Mouse (Mus musculus) intestine, embryonic 16.5 days (tissue): ENCODE results near the gene Ankrd61. TPM values are rescaled to one million over a fixed set of nuclear protein-coding genes. Genes with fewer than 3 reads are reported as not detected.
A peak's percentile ranks its signal among the peaks of the same experiment; 100 is the strongest.

Source experiments
- ATAC-seq: fragments of 200-750 bp; cut with Nextera tagmentation; 2 replicates; pipeline ENCODE4 v1.8.0; 2017; ENCODE audit warnings: moderate TSS enrichment, moderate library complexity
- H3K27ac ChIP-seq: fragments of 300-500 bp; sonication (generic); 2 replicates; pipeline ENCODE4 v1.5.1; 2014; ENCODE audit warnings: mild to moderate bottlenecking, low read length
- H3K27me3 ChIP-seq: fragments of 300-500 bp; sonication (generic); replicated peaks from 2 replicates; pipeline ENCODE4 v1.6.1; 2014; ENCODE audit warnings: low read length, control low read depth, mixed read lengths; ENCODE audit not compliant: control insufficient read depth, insufficient read depth
- H3K36me3 ChIP-seq: fragments of 300-500 bp; sonication (generic); 2 replicates; pipeline ENCODE4 v1.6.1; 2014; ENCODE audit warnings: low read length, control low read depth; ENCODE audit not compliant: control insufficient read depth, insufficient read depth
- H3K4me1 ChIP-seq: fragments of 300-500 bp; sonication (generic); 2 replicates; pipeline ENCODE4 v1.6.1; 2014; ENCODE audit warnings: low read length, control low read depth, mixed read lengths; ENCODE audit not compliant: control insufficient read depth, insufficient read depth
- H3K4me2 ChIP-seq: fragments of 300-500 bp; sonication (generic); 2 replicates; pipeline ENCODE4 v1.6.1; 2014; ENCODE audit warnings: low read depth, low read length, control low read depth
- H3K4me3 ChIP-seq: fragments of 300-500 bp; sonication (generic); 2 replicates; pipeline ENCODE4 v1.5.1; 2014; ENCODE audit warnings: mild to moderate bottlenecking, low read length
- H3K9ac ChIP-seq: fragments of 300-500 bp; sonication (generic); 2 replicates; pipeline ENCODE4 v1.6.1; 2014; ENCODE audit warnings: low read depth, low read length
- H3K9me3 ChIP-seq: fragments of 300-500 bp; sonication (generic); 2 replicates; pipeline ENCODE4 v1.6.1; 2016; ENCODE audit warnings: low read length, control low read depth; ENCODE audit not compliant: control insufficient read depth
- WGBS: fragments of 180-500 bp; shearing (Covaris S2); extraction: QIAGEN DNeasy Blood & Tissue Kit; methylation state at CpG from one replicate; pipeline ENCODE4 v1.1.7; 2014; 5-methylcytosine and 5-hydroxymethylcytosine counted together
- polyA plus RNA-seq: library from polyadenylated mRNA; unstranded; fragments of >200 nt; fragmentation: Nextera tagmentation; extraction: Ambion mirVana; gene quantifications from 2 replicates; pipeline ENCODE4 v1.2.1, GENCODE M21; 2015

The Ankrd61 gene
- polyA plus RNA-seq, 1 experiment from 2014 or later = 0.15 TPM

DNA sequence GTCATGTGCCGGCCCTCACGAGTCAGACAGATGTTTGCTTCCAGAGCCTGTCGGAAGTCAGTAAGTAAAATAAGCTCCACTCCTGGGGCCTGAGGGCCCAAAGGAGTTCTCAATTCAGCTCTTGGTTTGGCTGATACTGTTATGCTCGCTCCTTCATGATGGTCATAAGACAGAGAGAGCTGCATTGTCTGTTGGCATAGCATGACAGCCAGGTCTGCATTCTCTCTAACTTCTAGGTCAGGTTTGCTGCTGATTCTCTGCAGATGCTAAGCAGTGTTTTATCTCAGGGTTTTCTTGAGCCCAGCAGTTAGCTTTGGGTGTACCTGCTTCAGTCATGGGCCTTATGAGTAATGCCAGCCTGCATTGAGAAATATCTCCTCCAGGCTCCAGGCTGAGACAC is 31.8 kb upstream of the Ankrd61 start:
- no peaks in the 10 kb centered on the region for H3K9me3 ChIP-seq
- ATAC-seq = no peak
- H3K9ac ChIP-seq = no peak overlapping the region
- H3K4me2 ChIP-seq = no peak overlapping the region
- no peak overlapping the region for H3K4me3 ChIP-seq
- WGBS = 82% methylated on average over 4 of the region's 4 CpGs
- H3K4me1 ChIP-seq = peaks cover 7% of the 10 kb centered on the region; the same call in 1 of the 2 replicates
- H3K27ac ChIP-seq = no peak overlapping the region; the same call in 1 of the 2 replicates
- H3K36me3 ChIP-seq = peaks cover 20% of the 10 kb centered on the region
- H3K27me3 ChIP-seq = no peaks in the 10 kb centered on the region

DNA sequence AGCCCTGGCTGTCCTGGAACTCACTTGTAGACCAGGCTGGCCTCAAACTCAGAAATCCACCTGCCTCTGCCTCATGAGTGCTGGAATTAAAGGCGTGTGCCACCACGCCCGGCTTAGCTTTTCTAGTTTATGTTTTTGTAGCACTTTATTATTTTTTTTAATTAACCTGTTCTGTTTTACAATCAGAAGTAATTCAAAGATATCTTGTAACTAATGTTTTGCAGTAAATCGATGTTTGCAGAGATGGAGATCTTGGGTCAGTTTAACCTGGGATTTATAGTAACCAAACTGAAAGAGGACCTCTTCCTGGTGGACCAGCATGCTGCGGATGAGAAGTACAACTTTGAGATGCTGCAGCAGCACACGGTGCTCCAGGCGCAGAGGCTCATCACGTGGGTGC is 30.4 kb upstream of the Ankrd61 start, which contains the start of gene Gm42421:
TSS of gene Gm42421 (plus strand) at position 301 of the 400 bp plus-strand sequence.
- Histone ChIP-seq H3K27ac (no peak within 1 kb of the TSS), H3K9me3 (no peaks in the 10 kb centered on the region), H3K27me3 (no peaks in the 10 kb centered on the region), H3K4me2 (no peak within 1 kb of the TSS), H3K4me3 (no peak within 1 kb of the TSS), H3K36me3 (peaks cover 20% of the 10 kb centered on the region), H3K4me1 (peaks cover 5% of the 10 kb centered on the region; the same call in 1 of the 2 replicates), H3K9ac (no peak within 1 kb of the TSS)
- ATAC-seq = no peak
- WGBS = 94% methylated on average over 8 of the region's 8 CpGs

DNA sequence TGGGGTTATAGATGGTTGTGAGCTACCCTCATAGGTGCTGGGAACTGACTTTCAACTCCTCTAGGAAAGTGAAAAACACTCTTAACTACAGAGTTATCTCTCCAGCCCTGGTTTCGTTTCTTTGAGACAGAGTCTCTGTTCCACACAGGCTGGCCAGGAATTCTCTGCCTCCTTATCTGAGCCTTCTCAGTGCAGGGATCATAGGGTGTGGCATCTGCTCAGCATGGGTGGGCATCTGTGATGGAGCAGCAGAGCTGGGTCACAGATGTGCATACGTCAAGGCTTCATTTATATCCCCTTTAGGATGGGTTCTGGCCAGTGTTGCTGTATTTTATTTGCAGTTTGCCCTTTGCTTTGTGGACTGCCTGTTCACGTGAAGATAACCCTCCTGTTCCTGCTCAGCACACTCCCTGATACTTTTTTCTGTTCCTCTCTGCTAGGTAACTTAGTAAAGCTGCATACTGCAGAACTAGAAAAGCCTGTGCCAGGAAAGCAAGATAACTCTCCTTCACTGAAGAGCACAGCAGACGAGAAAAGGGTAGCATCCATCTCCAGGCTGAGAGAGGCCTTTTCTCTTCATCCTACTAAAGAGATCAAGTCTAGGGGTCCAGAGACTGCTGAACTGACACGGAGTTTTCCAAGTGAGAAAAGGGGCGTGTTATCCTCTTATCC is 27.4 kb upstream of the Ankrd61 start:
- Histone ChIP-seq H3K9me3 (no peaks in the 10 kb centered on the region), H3K27me3 (no peaks in the 10 kb centered on the region), H3K4me2 (no peak overlapping the region), H3K36me3 (peaks cover 13% of the 10 kb centered on the region; the same call in 1 of the 2 replicates), H3K4me3 (no peak overlapping the region), H3K27ac (no peak overlapping the region), H3K9ac (no peak overlapping the region), H3K4me1 (no peaks in the 10 kb centered on the region)
- 84% methylated on average over 6 of the region's 6 CpGs for WGBS
- peak; percentile 65; the same call in 1 of the 2 replicates for ATAC-seq

DNA sequence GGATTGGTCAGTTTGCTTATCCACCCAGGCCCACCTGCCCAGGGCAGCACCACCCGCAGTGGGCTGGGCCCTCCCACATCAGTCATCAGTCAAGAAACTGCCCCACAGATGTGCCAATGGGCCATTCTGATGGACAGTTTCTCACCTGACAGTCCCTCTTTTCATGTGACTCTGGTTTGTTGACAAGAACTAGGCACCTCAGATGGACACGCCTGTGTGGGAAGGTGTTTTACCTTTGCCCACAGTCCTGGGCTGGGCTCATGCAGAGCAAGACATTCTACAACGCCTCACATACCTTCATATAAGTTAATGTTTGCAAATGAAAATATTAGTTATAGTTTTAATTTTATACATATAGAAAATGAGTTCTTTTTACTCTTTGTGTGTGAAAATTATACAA is 20.6 kb upstream of the Ankrd61 start:
- no peak overlapping the region for H3K9ac ChIP-seq
- H3K36me3 ChIP-seq = peaks cover 2% of the 10 kb centered on the region; the same call in 1 of the 2 replicates
- no peaks in the 10 kb centered on the region for H3K9me3 ChIP-seq
- no peak overlapping the region for H3K4me3 ChIP-seq
- 86% methylated on average over 3 of the region's 3 CpGs for WGBS
- H3K4me1 ChIP-seq = no peaks in the 10 kb centered on the region
- ATAC-seq = no peak
- no peak overlapping the region for H3K27ac ChIP-seq
- no peaks in the 10 kb centered on the region for H3K27me3 ChIP-seq
- H3K4me2 ChIP-seq = no peak overlapping the region

DNA sequence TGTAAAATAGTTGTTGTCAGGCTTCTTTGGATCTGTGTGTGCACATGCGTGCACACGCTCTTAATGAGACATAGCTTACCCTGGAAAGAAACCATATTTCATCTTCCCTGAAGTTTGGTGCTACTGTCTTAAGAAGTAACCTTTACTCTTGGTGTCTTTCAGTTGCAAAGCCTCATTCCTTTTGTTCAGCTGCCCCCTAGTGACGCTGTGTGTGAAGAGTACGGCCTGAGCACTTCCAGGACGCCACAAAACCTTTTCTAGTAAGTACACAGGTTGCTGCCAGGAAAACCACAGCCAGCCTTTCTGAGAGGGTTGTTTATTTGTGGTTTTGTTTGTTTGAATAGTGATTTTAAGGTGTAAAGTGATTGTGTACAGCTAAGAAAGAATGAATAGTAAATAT is 19.9 kb upstream of the Ankrd61 start:
- H3K27me3 ChIP-seq = no peaks in the 10 kb centered on the region
- H3K9me3 ChIP-seq = no peaks in the 10 kb centered on the region
- ATAC-seq = no peak
- H3K27ac ChIP-seq = no peak overlapping the region
- no peak overlapping the region for H3K4me2 ChIP-seq
- H3K4me3 ChIP-seq = no peak overlapping the region
- H3K36me3 ChIP-seq = peaks cover 2% of the 10 kb centered on the region; the same call in 1 of the 2 replicates
- no peak overlapping the region for H3K9ac ChIP-seq
- WGBS = 46% methylated on average over 5 of the region's 5 CpGs
- H3K4me1 ChIP-seq = no peaks in the 10 kb centered on the region

DNA sequence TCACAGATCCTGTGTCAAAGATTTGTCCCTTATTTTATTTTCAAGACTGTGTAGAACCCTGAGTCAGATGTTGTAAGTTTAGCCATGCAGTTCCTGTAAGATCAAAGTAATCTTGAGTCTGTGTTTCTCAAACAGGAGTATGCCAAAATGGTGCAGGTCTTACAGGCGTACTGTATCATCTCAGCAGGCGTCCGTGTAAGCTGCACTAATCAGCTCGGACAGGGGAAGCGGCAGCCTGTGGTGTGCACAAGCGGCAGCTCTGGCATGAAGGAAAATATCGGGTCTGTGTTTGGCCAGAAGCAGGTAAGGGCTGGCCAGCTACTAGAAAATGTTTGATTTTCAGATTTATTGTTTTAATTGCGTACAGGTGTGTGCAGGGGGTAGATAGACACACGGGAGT is 18.7 kb upstream of the Ankrd61 start:
- Histone ChIP-seq H3K27me3 (no peaks in the 10 kb centered on the region), H3K4me2 (no peak overlapping the region), H3K4me1 (no peaks in the 10 kb centered on the region; the same call in 1 of the 2 replicates), H3K9ac (no peak overlapping the region), H3K27ac (no peak overlapping the region), H3K36me3 (peaks cover 2% of the 10 kb centered on the region; the same call in 1 of the 2 replicates), H3K9me3 (no peaks in the 10 kb centered on the region), H3K4me3 (no peak overlapping the region)
- ATAC-seq = no peak
- 93% methylated on average over 9 of the region's 9 CpGs for WGBS

DNA sequence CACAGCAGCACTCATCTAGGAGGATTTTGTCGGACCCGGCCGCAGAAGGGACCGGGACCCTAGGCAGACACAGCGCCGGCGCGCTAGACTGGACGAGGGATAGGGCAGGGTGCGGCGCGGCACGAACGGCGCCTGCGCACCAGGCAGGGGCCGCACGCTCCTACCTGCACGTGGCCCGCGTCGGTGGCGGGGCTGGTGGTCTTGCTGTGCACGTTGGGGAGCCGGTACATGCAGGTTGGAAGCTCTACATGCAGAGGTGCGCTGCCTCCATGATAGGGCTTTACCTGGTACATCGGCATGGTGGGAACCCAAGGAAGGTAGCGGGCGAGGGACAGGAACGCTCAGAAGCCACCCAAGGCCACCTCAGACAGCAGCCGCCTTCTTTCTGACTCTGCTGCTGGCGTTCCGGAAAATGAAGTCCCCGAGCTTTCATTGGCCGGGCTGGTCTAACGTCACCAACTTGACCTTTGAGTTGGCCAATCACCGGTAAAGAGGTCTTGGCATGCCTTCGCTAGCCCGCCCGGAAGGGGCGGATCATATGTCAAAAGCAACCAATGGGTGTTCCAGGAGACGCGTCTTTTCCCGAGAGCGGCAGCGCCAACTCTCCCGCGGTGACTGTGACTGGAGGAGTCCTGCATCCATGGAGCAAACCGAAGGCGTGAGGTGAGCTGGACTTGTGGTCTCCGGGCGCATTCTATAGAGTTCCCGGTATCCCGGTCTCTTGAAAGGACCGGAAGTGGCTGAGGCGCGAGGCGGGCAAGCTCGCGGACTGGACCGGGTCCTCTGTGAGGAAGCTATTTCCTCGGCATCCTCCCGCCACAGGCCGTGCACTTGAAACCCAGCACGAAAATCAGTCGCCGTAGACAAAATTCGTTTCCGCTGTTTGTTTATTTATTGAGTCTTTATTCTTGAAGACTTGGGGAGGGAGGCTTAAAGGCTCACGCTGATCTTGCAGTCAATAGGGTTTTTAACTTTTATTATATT is 12.2 kb upstream of the Ankrd61 start, which contains the start of the genes Aimp2 and Pms2:
TSS of gene Aimp2 (minus strand) at position 431 of the 984 bp plus-strand sequence.
TSS of gene Pms2 (plus strand) at position 548 of the 984 bp plus-strand sequence.
- ATAC-seq = peak; percentile 99
- H3K4me2 ChIP-seq = peak within 1 kb of the TSS; percentile 68
- H3K27ac ChIP-seq = peak within 1 kb of the TSS; percentile 91
- under 1% methylated on average over 70 of the region's 70 CpGs for WGBS
- H3K9me3 ChIP-seq = no peaks in the 10 kb centered on the region
- 0 out of 2 replicates have a peak, but pooled peaks cover 3% of the 10 kb centered on the region for H3K36me3 ChIP-seq
- H3K9ac ChIP-seq = peak within 1 kb of the TSS; percentile 76
- H3K27me3 ChIP-seq = no peaks in the 10 kb centered on the region
- peak within 1 kb of the TSS; percentile 84 for H3K4me3 ChIP-seq
- peaks cover 15% of the 10 kb centered on the region for H3K4me1 ChIP-seq

DNA sequence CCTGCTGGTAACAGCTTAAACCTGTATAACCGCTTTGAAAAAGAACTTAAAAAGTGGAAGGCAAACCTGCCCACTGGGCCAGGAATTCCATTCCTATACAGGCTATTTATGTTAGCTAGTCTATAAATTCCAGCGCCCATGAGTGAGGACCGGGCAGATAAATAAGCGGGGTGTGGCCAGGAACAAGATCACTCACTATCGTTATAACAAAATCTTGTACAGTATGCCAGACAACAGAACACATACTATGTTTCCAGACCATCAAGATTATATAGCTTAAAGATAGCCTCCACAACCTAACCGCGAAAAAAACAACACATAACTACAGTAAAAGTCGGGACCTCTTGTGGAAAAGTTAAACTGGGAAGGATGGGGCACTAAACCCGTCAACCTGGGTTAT is 11.4 kb upstream of the Ankrd61 start:
- H3K9ac ChIP-seq = peak overlapping the region; percentile 76
- ATAC-seq = peak; percentile 1; the same call in 1 of the 2 replicates
- peak overlapping the region; percentile 84 for H3K4me3 ChIP-seq
- WGBS = 2% methylated on average over 9 of the region's 9 CpGs
- H3K4me1 ChIP-seq = peaks cover 15% of the 10 kb centered on the region
- H3K4me2 ChIP-seq = peak overlapping the region; percentile 47
- peak overlapping the region; percentile 91 for H3K27ac ChIP-seq
- H3K9me3 ChIP-seq = no peaks in the 10 kb centered on the region
- H3K36me3 ChIP-seq = peaks cover 9% of the 10 kb centered on the region; the same call in 1 of the 2 replicates
- H3K27me3 ChIP-seq = no peaks in the 10 kb centered on the region

DNA sequence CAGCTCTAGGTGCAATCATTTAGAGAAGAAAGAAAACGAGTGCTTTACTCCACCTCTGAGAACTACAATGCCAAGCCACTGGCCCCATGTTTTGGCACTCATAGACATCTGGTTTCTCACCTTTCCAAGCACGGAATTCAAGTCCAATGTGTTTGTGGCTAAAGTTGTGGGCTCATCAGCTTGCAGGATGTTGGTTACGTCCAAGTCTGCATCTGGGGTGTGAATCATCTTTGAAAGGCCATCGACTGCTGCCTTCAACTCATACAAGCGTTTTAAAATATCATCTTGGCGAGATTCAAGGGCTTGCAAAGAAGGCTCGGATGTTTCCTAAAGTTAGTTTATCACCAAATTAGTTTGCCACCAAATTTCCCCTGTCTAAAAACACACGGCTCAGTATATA is 8.9 kb upstream of the Ankrd61 start:
- 85% methylated on average over 8 of the region's 8 CpGs for WGBS
- Histone ChIP-seq H3K27ac (no peak overlapping the region), H3K9me3 (no peaks in the 10 kb centered on the region), H3K27me3 (no peaks in the 10 kb centered on the region), H3K4me2 (no peak overlapping the region), H3K4me1 (peaks cover 15% of the 10 kb centered on the region), H3K36me3 (peaks cover 20% of the 10 kb centered on the region), H3K9ac (no peak overlapping the region), H3K4me3 (no peak overlapping the region)
- ATAC-seq = no peak
